Mouse (Mus musculus) E14TG2a.4 (cell line): ENCODE results near the gene Serpinb9.

ENCODE experiments used
- CTCF ChIP-seq: conservative IDR thresholded peaks from 2 replicates; pipeline ENCODE4 v1.5.1; 2014; ENCODE audit warnings: low read length
- NANOG ChIP-seq: IDR thresholded peaks from 2 replicates; pipeline ENCODE4 v1.6.1; 2014; ENCODE audit warnings: borderline replicate concordance, low read length, mixed read lengths
- POU5F1 ChIP-seq: IDR thresholded peaks from 2 replicates; pipeline ENCODE4 v1.6.1; 2014; ENCODE audit warnings: low read length, borderline replicate concordance

GRCm38 (mm10) chr13:32964989-32965811, 37.9 kb upstream of the Serpinb9 start, which contains the start of gene Serpinb6b:
- TF ChIP-seq CTCF: peak; percentile 22
- no peak for TF ChIP-seq NANOG
- no peak for TF ChIP-seq POU5F1
